Mouse (Mus musculus) liver, embryonic 13.5 days (tissue): ENCODE data around the gene Sppl3. TPM values are rescaled to one million over a fixed set of nuclear protein-coding genes. Genes with fewer than 3 reads are reported as not detected.

Source experiments
- ATAC-seq: fragments of 200-750 bp; cut with Nextera tagmentation; 2 replicates; pipeline ENCODE4 v1.8.0; 2017; ENCODE audit warnings: low read depth, mild to moderate bottlenecking, moderate number of reproducible peaks, moderate library complexity
- DNase-seq: peaks from one replicate; pipeline ENCODE4 v3.0.0; 2022
- H3K27ac ChIP-seq: fragments of 300-500 bp; sonication (generic); 2 replicates; pipeline ENCODE4 v1.5.1; 2015; ENCODE audit warnings: moderate library complexity, mild to moderate bottlenecking, inconsistent platforms
- H3K27me3 ChIP-seq: fragments of 300-500 bp; sonication (generic); 2 replicates; pipeline ENCODE4 v1.6.1; 2015; ENCODE audit warnings: mild to moderate bottlenecking, inconsistent platforms
- H3K36me3 ChIP-seq: fragments of 300-500 bp; sonication (generic); 2 replicates; pipeline ENCODE4 v1.6.1; 2015; ENCODE audit warnings: mild to moderate bottlenecking, inconsistent platforms
- H3K4me1 ChIP-seq: fragments of 300-500 bp; sonication (generic); replicated peaks from 2 replicates; pipeline ENCODE4 v1.6.1; 2015; ENCODE audit warnings: inconsistent platforms
- H3K4me2 ChIP-seq: fragments of 300-500 bp; sonication (generic); 2 replicates; pipeline ENCODE4 v1.6.1; 2015; ENCODE audit warnings: inconsistent platforms, mild to moderate bottlenecking, moderate library complexity
- H3K4me3 ChIP-seq: fragments of 300-500 bp; sonication (generic); replicated peaks from 2 replicates; pipeline ENCODE4 v1.5.1; 2015; ENCODE audit warnings: mild to moderate bottlenecking, inconsistent platforms
- H3K9ac ChIP-seq: fragments of 300-500 bp; sonication (generic); 2 replicates; pipeline ENCODE4 v1.6.1; 2015; ENCODE audit warnings: mild to moderate bottlenecking, inconsistent platforms
- H3K9me3 ChIP-seq: fragments of 300-500 bp; sonication (generic); replicated peaks from 2 replicates; pipeline ENCODE4 v1.6.1; 2016; ENCODE audit warnings: inconsistent platforms
- WGBS: fragments of 180-500 bp; shearing (Covaris S2); methylation state at CpG from one replicate; pipeline ENCODE4 v1.1.7; 2015; ENCODE audit not compliant: insufficient replicate concordance; 5-methylcytosine and 5-hydroxymethylcytosine counted together
- polyA plus RNA-seq: library from polyadenylated mRNA; unstranded; fragments of >200 nt; fragmentation: Nextera tagmentation; extraction: Ambion mirVana; gene quantifications from 2 replicates; pipeline ENCODE4 v1.2.1, GENCODE M21; 2015

The Sppl3 gene
- polyA plus RNA-seq, 1 experiment from 2014 or later: 4.7 TPM

DNA sequence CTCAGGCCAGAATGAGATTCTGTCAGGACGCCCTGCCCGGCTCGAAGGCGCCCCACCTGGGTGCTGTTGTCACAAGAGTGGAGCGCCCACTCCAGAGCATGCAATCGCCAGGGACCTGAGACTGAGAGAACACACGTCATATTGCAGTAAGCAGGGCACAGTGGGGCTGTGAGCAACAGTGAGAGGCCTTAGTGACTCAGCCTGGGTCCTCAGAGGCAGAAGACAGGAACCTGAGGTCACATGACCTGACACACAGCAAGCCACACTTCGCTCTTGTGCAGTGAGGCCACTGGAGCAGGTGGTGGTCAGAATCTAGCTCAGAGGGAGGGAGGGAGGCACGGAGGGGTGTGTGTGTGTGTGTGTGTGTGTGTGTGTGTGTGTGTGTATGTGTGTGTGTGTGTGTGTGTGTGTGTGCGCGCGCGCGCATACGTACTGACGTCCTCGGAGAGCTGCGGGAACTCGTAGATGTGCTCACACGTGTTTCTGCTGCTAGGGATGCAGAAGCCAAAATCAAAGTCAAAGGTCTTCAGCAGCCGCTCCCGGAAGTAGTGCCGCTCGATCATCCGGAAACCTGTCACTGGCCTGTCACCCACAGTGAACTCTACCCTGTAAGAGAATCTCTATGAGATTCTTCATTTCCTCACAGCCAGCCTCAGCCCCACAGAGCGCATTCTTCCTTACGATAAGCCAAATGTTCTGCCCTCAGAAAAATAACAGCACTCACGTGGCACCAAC, 115.8 kb downstream of the Sppl3 start:
- peaks cover 40% of the 10 kb centered on the region for H3K36me3 ChIP-seq
- peaks cover 17% of the 10 kb centered on the region for H3K4me1 ChIP-seq
- no peaks in the 10 kb centered on the region for H3K9me3 ChIP-seq
- H3K4me2 ChIP-seq: no peak overlapping the region
- H3K27me3 ChIP-seq: no peaks in the 10 kb centered on the region
- ATAC-seq (no peak), DNase-seq (no peak)
- no peak overlapping the region for H3K9ac ChIP-seq
- 83% methylated on average over 28 of the region's 28 CpGs for WGBS
- H3K4me3 ChIP-seq: no peak overlapping the region
- no peak overlapping the region for H3K27ac ChIP-seq

DNA sequence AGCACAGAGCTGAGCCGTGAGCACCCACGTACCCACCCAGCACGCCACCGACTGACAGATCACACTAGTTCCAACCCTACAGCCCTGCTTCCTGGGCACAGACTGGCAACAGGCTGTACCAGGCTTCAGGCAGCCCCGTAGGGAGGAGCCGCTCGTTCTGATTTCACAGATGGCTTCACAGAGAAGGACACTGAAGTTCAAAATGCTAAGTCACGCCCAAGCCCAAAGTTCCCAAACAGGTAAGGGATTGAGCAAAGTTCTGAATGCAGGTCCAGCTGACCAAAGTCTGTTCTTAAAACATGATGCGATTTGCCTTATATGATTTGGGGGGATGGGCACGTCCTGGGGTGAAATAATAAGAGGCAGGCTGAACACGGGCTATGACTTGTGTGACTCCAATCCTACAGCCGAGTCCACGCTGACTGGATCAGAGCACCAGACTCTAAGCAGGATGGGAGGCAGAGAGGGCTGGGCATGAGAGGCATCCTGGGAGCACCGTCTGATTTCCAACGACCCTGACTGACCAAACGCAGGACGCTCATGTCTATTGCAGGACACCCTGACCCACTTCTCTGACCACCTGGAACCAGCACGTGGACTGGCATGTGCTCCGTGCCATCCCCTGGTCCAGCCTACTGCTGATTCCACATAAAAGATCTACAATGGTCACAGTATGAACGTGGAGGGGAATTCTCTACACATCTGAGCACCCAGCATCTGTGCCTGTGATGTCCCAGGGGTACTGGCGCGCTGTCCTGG, 116.7 kb downstream of the Sppl3 start:
- Histone ChIP-seq H3K4me3 (no peak overlapping the region), H3K36me3 (peaks cover 40% of the 10 kb centered on the region), H3K9ac (no peak overlapping the region), H3K4me2 (no peak overlapping the region), H3K9me3 (no peaks in the 10 kb centered on the region), H3K27me3 (no peaks in the 10 kb centered on the region), H3K27ac (no peak overlapping the region), H3K4me1 (peaks cover 10% of the 10 kb centered on the region)
- no peak for ATAC-seq
- DNase-seq: no peak
- WGBS: 86% methylated on average over 22 of the region's 22 CpGs

DNA sequence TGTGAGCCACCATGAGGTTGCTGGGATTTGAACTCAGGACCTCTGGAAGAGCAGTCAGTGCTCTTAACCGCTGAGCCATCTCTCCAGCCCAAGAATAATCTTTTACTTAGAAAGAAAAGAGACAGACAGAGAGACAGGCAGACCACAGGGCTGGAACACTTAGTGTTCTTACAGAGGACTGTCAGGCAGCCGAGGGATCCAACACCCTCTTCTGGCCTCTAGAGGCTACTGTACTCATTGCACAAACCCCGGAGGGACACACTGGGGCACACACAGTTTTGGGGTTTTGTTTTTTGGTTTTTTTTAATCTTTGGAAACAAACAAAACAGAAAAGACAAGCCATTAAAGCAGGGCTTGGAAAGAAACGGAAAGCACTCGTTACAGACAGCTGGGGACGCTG, 118.4 kb downstream of the Sppl3 start:
- Histone ChIP-seq H3K27me3 (no peaks in the 10 kb centered on the region), H3K9ac (no peak overlapping the region), H3K4me3 (no peak overlapping the region), H3K36me3 (peaks cover 35% of the 10 kb centered on the region), H3K9me3 (no peaks in the 10 kb centered on the region), H3K27ac (no peak overlapping the region), H3K4me2 (no peak overlapping the region), H3K4me1 (peaks cover 24% of the 10 kb centered on the region)
- DNase-seq (no peak), ATAC-seq (no peak)
- WGBS: 78% methylated on average over 6 of the region's 6 CpGs

DNA sequence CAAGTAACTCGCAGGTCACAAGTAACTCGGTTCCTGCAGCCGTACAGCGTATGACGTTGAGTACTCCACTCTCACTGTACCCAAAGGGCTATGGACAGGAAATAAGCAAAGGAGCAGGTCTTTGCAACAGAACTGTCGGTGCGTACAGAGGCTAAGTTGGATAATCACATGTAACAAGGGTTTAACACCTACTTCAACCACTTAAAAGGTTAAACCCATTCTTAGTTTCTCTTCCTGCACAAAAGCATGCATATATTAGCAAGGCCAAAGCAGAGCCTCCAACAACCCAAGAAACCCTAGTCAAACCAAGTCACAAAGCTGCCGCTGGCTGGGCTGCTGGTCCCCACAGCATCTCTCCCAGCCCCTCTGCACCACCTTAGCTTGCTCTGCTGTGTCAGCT, 121.5 kb downstream of the Sppl3 start:
- Histone ChIP-seq H3K9ac (no peak overlapping the region), H3K4me2 (no peak overlapping the region), H3K9me3 (no peaks in the 10 kb centered on the region), H3K4me3 (no peak overlapping the region), H3K4me1 (peaks cover 17% of the 10 kb centered on the region), H3K36me3 (peaks cover 12% of the 10 kb centered on the region), H3K27ac (no peak overlapping the region), H3K27me3 (peaks cover 7% of the 10 kb centered on the region)
- WGBS: 82% methylated on average over 8 of the region's 8 CpGs
- no peak for ATAC-seq
- DNase-seq: no peak

DNA sequence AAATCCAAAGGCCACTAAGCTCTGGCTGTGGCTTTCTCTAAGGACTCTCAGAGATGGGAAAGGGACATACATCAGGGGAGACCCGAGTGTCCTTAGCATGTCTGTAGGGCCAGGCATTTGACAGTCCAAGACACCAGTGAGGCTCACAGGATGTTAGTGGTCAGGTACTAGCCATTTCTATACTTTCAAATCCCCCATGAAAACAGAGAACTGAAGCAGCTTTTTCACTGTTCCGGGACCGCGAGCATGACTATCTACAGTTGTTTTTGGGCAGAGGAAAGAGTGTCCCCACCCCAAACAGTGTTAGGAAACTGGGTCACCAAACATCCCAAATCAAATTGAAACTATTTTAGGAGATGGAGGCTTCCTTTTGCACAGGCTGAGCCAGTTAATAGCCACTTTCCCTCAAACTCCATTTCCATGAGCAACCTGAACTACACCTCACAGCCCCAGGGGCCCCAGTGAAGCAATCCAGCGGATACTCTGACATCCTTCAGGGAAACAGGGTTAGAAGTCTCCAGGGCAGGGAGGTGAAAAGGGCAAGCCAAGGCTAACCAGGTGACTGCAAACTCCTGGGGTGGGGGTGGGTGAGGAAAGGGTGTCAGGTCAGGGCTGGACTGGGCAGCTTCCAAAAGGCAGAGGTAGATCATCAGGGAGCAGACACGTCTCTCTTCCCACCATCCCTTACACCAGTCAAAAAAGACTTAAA, 122.6 kb downstream of the Sppl3 start:
- Histone ChIP-seq H3K27ac (no peak overlapping the region), H3K4me2 (peak overlapping the region; percentile 98), H3K4me1 (peaks cover 17% of the 10 kb centered on the region), H3K36me3 (peaks cover 12% of the 10 kb centered on the region), H3K9ac (peak overlapping the region; percentile 83), H3K27me3 (peaks cover 15% of the 10 kb centered on the region), H3K9me3 (no peaks in the 10 kb centered on the region), H3K4me3 (peak overlapping the region; percentile 84)
- ATAC-seq (no peak), DNase-seq (no peak)
- 57% methylated on average over 6 of the region's 6 CpGs for WGBS

DNA sequence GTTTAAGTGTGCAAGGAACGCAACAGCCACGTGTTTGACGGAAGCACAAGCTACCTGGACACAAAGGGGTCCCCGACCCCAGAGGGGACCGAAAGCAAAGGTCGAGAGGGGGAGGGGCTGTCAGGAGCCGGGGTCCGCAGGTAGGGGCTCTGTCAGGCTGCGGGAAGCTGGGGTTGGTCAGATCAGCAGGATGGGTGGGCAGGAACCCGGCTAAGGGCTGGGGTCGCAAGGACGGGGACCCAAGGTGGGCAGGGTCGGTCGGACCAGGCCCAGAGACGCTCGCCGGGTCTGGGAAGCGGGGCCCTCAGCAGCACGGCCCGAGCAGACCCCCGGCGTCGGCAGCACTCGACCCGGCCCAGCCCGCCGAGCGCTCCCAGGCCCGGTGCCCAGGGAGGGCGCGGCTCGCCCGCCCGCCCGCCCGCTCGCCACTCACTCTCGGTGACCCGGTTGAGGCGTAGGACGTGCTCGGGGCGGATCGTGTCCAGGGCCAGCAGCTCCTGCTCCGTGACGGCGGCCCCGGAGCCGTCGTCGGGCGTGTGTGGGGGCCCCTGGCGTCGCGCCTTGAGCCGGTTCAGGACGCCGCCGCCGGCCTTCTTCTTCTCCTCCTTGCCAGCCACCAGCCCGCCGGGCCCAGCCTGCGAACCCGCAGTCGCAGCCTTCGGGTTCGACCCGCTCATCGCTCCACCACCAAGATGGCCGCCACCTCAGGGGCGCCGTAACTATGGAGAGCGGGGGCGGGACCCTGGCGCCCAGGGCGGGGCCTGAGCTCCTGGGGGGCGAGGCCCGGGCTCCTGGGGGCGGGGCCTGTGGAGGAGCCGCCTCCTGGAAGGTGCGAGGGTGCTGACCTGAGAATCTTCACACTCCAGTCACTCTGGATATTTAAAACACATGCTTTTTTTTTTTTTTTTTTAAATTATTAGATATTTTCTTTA, 123.6 kb downstream of the Sppl3 start, which contains the start of gene Unc119b:
Gene Unc119b (minus strand): TSS at position 742 of the 932 bp plus-strand sequence.
- H3K4me1 ChIP-seq: peaks cover 17% of the 10 kb centered on the region
- no peaks in the 10 kb centered on the region for H3K9me3 ChIP-seq
- H3K4me2 ChIP-seq: peak within 1 kb of the TSS; percentile 98
- DNase-seq: peak; percentile 84
- peak; percentile 96 for ATAC-seq
- H3K36me3 ChIP-seq: peaks cover 9% of the 10 kb centered on the region; the same call in 1 of the 2 replicates
- peaks cover 15% of the 10 kb centered on the region for H3K27me3 ChIP-seq
- H3K4me3 ChIP-seq: peak within 1 kb of the TSS; percentile 84
- peak within 1 kb of the TSS; percentile 61 for H3K27ac ChIP-seq
- whole genome bisulfite sequencing: under 1% methylated on average over 78 of the region's 81 CpGs
- peak within 1 kb of the TSS; percentile 83 for H3K9ac ChIP-seq

DNA sequence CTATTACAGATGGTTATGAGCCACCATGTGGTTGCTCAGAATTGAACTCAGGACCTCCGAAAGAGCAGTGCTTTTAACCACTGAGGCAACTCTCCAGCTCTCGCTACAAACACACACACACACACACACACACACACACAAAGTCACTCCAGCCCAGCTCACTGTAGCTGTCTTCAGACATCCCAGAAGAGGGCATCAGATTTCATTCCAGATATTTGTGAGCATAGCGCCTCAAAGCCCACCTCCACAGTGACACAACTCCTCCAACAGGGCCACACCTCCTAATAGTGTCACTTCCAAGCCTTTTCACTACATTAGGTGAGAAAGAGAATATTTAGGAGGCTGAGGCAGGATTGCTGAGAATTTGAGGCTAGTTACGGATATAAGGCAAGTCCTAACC, 128.2 kb downstream of the Sppl3 start:
- H3K4me1 ChIP-seq: peaks cover 3% of the 10 kb centered on the region
- no peak for DNase-seq
- peaks cover 15% of the 10 kb centered on the region for H3K27me3 ChIP-seq
- no peak overlapping the region for H3K27ac ChIP-seq
- H3K9ac ChIP-seq: no peak overlapping the region
- H3K4me2 ChIP-seq: no peak overlapping the region
- ATAC-seq: no peak
- WGBS: 62% methylated on average over 4 of the region's 4 CpGs
- no peaks in the 10 kb centered on the region for H3K9me3 ChIP-seq
- H3K4me3 ChIP-seq: no peak overlapping the region
- H3K36me3 ChIP-seq: no peaks in the 10 kb centered on the region

DNA sequence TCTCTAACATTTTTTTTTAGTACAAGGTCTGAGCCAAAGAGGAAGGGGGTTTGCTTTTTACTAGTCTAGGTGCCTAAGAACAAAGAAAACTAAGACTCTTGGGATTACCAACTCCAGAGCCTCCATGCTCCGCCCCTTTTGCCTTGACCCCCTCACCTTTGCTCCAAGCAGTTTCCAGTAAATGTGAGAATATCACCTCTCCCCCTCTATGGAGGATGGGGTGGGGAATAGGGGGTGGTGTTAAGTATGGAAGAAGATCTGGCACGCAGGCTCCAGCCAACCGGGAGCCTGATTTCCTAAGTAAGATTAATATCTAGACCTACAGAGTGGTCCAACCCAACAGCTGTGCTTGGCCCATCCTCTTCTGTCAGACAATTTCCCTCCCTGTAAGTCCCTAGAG, 129.8 kb downstream of the Sppl3 start:
- Histone ChIP-seq H3K27ac (no peak overlapping the region), H3K4me2 (no peak overlapping the region), H3K9ac (no peak overlapping the region), H3K27me3 (peaks cover 15% of the 10 kb centered on the region), H3K9me3 (no peaks in the 10 kb centered on the region), H3K4me1 (no peaks in the 10 kb centered on the region; the same call in 1 of the 2 replicates), H3K36me3 (peaks cover 13% of the 10 kb centered on the region; the same call in 1 of the 2 replicates), H3K4me3 (no peak overlapping the region)
- WGBS: 42% methylated on average over 3 of the region's 3 CpGs
- ATAC-seq (no peak), DNase-seq (no peak)

DNA sequence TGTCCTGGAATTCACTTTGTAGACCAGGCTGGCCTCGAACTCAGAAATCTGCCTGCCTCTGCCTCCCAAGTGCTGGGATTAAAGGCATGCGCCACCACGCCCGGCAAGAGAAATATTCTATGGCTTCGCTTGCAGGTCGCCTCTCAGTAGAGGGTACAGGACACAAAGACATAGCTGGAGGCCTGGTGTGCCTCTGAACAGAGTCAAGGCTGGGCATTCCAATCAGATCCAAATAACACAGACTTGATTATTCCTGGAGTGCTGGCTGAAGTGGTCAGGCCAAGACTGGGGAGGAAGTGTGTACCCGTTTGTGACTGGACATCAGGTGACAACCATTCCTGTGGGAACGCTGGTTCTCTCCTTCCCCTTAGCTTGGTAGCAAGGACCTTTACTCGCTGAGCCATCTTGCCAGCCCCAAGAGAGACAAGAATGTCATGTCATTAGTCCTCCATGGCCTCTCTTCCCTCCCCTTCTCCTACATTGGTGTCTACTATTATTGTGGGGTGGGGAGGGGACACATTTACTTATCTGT, 131.3 kb downstream of the Sppl3 start:
- Histone ChIP-seq H3K4me3 (no peak overlapping the region), H3K9ac (no peak overlapping the region), H3K4me1 (no peaks in the 10 kb centered on the region; the same call in 1 of the 2 replicates), H3K27ac (no peak overlapping the region), H3K4me2 (no peak overlapping the region), H3K9me3 (no peaks in the 10 kb centered on the region), H3K36me3 (peaks cover 28% of the 10 kb centered on the region), H3K27me3 (peaks cover 10% of the 10 kb centered on the region; the same call in 1 of the 2 replicates)
- no peak for DNase-seq
- ATAC-seq: no peak; the same call in 1 of the 2 replicates
- 86% methylated on average over 9 of the region's 9 CpGs for WGBS

DNA sequence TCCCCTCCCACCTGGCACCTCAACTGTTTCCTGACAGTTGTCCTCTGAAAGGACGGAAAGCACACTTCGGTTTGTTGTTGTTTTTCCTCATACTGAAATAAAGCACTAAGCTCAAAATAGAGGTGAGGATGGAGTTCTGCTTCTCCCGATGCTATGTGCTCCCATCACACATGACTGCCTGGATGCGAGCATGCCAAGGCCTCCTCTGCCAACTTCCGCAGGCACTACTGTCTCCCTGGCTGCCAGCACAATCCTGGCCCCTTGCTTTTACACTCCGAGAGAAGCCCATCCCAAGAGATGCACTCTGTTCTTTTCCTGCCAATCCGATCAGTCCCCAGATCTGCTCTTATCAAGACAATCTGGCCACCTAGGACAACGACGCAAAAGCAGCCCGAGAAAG, 132.6 kb downstream of the Sppl3 start:
- 75% methylated on average over 10 of the region's 10 CpGs for WGBS
- DNase-seq: no peak
- H3K4me2 ChIP-seq: no peak overlapping the region

More for the DNA sequence above, 132.6 kb downstream of the Sppl3 start:
- Histone ChIP-seq H3K36me3 (peaks cover 41% of the 10 kb centered on the region), H3K9me3 (no peaks in the 10 kb centered on the region), H3K4me3 (no peak overlapping the region), H3K4me1 (no peaks in the 10 kb centered on the region; the same call in 1 of the 2 replicates), H3K27ac (no peak overlapping the region), H3K9ac (no peak overlapping the region), H3K27me3 (no peaks in the 10 kb centered on the region)
- no peak for ATAC-seq
